Mouse (Mus musculus): ENCODE measurements around the gene Gm2056.
"Not testable (repeated sequence)": the region's sequence is repeated elsewhere in the genome, so short reads cannot be mapped to it uniquely, and the experiment has no call there.

Gene Gm2056

DNA sequence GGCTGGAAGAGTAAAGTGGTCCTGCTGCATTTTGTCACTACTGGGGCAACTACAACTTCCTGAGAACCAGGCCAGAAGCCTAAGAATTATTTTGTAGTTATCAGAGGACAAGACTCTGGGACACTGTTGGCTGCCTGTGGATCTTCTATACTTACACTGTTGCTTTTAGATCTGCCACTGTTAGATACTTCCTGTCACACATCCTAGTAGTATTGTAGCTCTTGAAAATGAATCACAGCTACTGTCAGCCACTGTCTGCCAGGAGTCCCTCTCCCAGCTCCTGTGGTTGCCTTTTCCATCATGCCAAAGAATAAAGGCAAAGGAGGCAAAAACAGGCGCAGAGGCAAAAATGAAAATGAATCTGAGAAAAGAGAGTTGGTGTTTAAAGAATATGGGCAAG is at the start of gene Gm2056:
TSS of gene Gm2056 (plus strand) at position 301 of the 400 bp plus-strand sequence.
- not testable (repeated sequence) for DNase-seq (ENCODE audit: low spot score in 2 of 2)

GRCm38 (mm10) chr12:87984000-87984399 is 42.8 kb upstream of the Gm2056 start:
- not testable (repeated sequence) for DNase-seq (ENCODE audit: low spot score in 2 of 2)

DNA sequence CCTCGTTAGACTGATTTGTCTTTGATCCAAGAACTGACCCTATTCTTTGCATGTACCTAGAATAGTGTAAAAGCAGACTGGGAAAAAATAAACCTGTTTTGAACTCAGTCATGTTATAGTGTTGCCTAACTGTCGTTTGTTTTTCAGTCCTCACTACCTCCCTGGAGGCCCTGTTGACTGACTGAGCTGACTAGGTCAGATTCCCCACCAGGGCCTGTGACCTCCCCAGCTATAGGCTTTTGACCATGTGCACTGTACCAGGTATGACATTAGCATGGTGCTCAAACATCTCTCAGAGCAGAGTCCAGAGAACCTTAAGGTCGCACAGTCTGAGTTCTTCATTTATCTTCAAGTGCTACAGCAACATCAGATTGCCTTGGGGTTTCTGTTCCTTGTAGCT is 22.7 kb upstream of the Gm2056 start:
- not testable (repeated sequence) for DNase-seq (ENCODE audit: low spot score in 2 of 2)

DNA sequence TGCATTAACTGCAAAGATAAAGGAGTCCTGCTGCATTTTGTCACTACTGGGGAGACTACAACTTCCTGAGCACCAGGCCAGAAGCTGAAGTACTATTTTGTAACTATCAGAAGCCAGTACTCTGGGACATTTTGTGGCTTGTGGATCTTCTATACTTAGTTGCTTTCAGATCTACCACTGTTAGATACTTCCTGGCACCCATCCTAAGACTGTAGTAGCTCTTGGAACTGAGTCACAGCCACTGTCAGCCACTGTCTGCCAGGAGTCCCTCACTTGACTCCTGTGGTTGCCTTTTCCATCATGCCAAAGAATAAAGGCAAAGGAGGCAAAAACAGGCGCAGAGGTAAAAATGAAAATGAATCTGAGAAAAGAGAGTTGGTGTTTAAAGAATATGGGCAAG is 15.3 kb upstream of the Gm2056 start, which contains the start of gene Gm2075:
TSS of gene Gm2075 (plus strand) at position 301 of the 400 bp plus-strand sequence.
- DNase-seq (ENCODE audit: low spot score in 2 of 2) = not testable (repeated sequence)

GRCm38 (mm10) chr12:88018671-88019070 is 8.1 kb upstream of the Gm2056 start, which contains the start of gene Gm6803:
TSS of gene Gm6803 (minus strand) at chr12:88018771.
- DNase-seq (ENCODE audit: low spot score in 2 of 2) = not testable (repeated sequence)

GRCm38 (mm10) chr12:88032250-88032649 is 5.4 kb downstream of the Gm2056 start:
- not testable (repeated sequence) for DNase-seq (ENCODE audit: low spot score in 2 of 2)

- DNase-seq (ENCODE audit: low spot score in 2 of 2) = not testable (repeated sequence)
These were observed 12.3 kb downstream of the Gm2056 start for GRCm38 (mm10) chr12:88039062-88039461.

DNA sequence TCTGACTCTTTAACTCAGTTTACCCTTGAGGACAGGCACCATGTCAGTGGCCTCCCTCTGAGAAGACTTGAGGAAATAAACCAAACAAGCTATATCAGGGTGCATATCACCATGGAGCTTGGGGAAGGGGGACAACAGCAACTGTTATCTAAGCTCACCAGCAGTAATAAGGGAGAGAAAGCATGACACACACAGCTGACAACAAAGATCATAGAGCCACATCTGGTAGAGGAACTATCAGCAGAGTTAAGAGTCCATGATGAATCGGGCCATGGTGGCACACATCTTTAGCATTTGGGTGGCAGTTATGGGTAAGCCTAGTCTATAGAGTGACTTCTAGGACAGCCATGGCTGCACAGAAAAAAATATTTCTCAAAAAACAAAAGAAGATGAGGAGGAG is 12.9 kb downstream of the Gm2056 start:
- not testable (repeated sequence) for DNase-seq (ENCODE audit: low spot score in 2 of 2)

DNA sequence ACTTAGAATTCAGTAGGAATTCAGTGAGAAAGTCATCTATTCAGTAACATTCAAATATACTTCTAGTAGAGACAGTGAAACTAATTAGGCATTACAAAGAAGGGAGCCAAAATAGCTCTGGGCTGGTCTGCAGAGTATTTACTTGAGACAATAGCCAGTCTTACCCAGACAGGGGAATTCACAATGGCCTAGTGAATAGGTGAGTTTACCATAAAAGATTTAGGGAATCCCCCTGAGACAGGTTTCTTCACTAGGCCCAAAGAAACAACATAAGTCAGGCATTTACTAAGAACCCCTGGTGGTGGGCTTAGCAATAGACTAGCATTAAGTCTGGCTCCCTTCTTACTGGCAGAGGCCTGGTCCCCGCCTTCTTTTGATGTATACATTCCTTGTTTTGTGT is 18.4 kb downstream of the Gm2056 start:
- not testable (repeated sequence) for DNase-seq (ENCODE audit: low spot score in 2 of 2)
